Mouse (Mus musculus): Measurements from ENCODE around the gene Cdh18.
"Not testable (repeated sequence)": the region's sequence is repeated elsewhere in the genome, so short reads cannot be mapped to it uniquely, and the experiment has no call there.

Cdh18 gene

GRCm38 (mm10) chr15:22548711-22549271, at the start of gene Cdh18:
Gene Cdh18, plus strand, starts transcription at chr15:22549022.
- no peak for DNase-seq (ENCODE audit: low spot score)

DNA sequence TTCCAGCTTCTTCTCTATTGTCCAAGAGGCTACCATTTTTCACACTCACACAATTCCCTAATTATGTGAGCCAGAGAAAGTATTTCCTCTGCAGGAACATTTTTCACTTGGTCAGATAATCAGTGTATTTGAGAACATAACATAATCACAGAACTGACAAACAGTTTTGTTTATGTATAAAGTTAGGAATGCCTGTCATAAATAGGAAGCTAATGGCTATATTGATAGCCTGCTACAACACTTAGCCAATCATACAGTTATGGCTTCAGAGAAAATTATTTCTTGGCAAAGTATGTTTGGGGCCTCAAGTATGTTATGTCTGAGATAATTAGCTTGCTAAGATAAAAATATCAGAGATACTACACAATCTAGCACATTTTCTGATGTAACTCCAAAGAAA, 37.6 kb upstream of the Cdh18 start:
- DNase-seq (ENCODE audit: low spot score) = no peak

- DNase-seq (ENCODE audit: low spot score) = no peak
Observed at GRCm38 (mm10) chr15:22535828-22536227, 13.0 kb upstream of the Cdh18 start.

DNA sequence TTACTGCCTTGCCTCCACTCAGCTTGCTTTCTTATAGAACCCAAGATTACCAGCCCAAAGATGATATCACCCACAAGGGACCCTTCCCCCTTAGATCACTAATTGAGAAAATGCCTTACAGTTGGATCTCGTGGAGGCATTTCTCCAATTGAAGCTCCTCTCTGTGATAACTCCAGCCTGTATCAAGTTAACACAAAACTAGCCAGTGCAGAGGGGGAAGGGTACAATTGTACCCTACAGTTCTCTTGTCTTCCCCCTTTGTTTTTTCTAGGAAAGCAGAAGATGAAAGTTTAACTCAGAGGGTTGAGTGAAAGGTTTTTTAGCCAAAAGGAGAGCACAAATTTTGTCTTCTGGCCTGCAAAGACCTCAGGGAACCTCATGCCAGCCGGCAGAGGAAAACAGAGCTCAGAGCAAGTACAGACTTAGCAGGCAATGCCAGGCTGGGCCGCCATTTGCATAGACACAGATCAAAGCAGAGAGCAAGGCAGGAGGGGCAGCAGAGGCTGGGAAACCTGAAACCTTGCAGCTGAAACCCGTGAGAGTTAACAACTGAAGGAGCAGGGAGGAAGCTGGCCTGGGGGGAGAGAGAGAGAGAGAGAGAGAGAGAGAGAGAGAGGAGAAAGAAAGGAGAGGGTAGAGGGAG, 29.3 kb downstream of the Cdh18 start:
- DNase-seq (ENCODE audit: low spot score) = peak; percentile 11

DNA sequence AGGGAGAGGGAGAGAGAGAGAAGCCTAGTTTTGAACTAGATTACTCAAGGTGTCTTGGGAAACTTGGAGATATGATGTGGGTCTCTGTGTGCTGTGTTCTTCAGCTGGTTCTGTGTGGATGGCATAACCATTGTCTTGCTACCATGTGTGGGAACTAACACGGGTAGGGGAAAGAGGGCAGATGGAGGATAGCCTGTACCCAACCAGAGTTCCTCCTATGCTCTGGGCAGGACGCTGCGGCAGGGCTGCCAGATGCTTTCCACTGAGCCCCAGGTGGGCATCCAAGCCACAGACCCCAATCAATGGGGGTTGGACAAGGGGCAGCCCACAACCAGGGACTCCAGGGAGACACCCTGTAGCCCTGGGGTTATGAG, 29.8 kb downstream of the Cdh18 start:
- DNase-seq (ENCODE audit: low spot score) = no peak

GRCm38 (mm10) chr15:22584667-22585066, 35.8 kb downstream of the Cdh18 start:
- DNase-seq (ENCODE audit: low spot score) = no peak

DNA sequence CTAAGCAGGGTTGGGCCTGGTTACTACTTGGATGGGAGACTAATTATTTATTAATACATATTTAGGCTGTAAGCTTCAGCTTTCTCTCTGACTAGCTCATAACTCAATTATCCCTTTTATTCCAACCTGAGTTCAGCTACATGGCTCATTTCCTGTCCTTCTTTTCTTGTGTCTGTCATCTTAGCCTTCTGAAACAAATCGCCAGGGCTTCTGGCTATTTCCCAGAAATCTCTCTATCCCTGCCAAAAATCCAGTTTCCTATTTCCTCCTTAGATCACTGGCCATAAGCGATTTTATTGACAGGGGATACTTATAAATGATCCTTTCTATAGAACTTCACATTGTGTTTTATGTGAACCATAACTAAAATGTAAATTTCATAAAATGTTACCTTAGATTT, 167.6 kb downstream of the Cdh18 start:
- DNase-seq (ENCODE audit: low spot score) = no peak

- no peak for DNase-seq (ENCODE audit: low spot score)
Observed at GRCm38 (mm10) chr15:22717681-22718080, 168.9 kb downstream of the Cdh18 start.

DNA sequence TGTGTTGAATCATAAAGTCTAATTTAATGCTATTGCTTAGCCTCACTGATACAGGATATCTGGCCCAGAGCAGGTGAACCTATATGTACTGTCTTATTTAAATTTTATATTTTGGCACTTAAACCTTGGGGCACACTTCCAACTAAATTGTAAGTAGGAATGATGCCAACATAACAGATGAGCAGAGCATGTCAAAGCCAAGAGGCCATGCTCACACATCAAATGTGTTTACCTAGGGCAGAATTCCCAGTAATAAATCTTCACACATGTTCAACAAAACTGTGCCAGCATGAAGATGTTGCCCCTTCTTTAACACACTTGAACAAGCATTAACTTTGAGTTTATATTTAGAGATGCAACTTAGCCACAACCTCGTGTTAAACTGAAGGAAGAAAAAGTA, 177.8 kb downstream of the Cdh18 start:
- no peak for DNase-seq (ENCODE audit: low spot score)

- DNase-seq (ENCODE audit: low spot score) = no peak
Observed at GRCm38 (mm10) chr15:22733039-22733438, 184.2 kb downstream of the Cdh18 start.

DNA sequence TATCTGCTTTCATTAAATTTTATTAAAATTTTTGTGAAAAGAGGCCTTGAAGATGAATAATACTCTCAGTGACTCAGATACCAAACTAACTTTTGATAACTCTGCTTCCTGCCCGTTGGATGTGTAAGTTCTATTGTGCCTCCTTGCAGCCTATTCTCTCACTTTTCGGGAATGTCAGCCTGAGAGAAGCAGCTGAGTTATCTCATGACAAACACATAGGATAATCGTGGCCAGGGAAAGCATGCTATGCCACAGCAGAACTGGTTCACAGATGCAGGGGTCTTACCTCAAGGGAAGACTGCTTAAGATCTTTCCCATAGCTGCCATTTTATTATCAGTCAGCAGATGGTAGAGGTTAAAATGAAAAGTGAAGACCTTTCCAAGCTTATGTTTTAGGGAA, 187.3 kb downstream of the Cdh18 start:
- no peak for DNase-seq (ENCODE audit: low spot score)

DNA sequence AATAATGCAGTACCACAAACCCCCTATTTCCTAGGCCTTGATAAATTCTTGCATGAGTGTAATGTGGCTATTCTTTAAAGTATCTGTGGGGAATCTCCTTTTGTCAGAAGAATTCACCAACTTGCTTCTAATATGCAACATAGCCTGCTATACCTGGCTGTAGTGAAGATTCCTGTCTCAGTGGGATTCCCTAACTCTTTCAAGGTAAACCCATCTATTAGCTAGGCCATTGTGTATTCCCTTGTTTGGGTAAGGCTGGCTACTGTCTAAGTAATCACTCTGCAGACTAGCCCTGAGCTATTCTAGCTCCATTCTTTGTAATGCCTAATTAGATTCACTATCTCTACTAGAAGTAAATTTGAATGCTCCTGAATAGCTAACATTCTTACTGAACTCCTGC, 212.4 kb downstream of the Cdh18 start:
- DNase-seq (ENCODE audit: low spot score) = not testable (repeated sequence)

- not testable (repeated sequence) for DNase-seq (ENCODE audit: low spot score)
Observed at GRCm38 (mm10) chr15:22766591-22766990, 217.8 kb downstream of the Cdh18 start.

- no peak for DNase-seq (ENCODE audit: low spot score)
Observed at GRCm38 (mm10) chr15:22776346-22776745, 227.5 kb downstream of the Cdh18 start.

- DNase-seq (ENCODE audit: low spot score) = no peak
Observed at GRCm38 (mm10) chr15:22789696-22790095, 240.9 kb downstream of the Cdh18 start.

- DNase-seq (ENCODE audit: low spot score) = no peak
Observed at GRCm38 (mm10) chr15:22791791-22792190, 243.0 kb downstream of the Cdh18 start.

- DNase-seq (ENCODE audit: low spot score) = no peak
Observed at GRCm38 (mm10) chr15:22833127-22833526, 284.3 kb downstream of the Cdh18 start.

DNA sequence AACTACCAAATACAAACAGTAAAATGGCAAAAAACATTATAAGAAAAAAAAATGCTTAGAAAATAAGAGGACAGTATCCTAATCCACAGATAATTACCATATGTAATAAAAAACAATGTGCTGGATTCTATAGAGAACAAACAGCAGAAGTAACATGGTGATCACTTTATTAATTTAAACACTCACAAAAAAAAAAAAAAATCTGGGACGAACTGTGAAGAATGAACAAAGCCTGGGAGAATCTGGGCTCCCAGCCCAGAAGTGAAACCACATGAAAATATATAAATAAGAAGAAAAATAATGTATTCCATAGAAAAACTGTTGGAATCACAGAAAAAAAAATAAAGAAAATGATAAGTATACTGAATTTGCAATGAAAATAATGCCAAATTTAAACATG, 288.4 kb downstream of the Cdh18 start:
- no peak for DNase-seq (ENCODE audit: low spot score)

DNA sequence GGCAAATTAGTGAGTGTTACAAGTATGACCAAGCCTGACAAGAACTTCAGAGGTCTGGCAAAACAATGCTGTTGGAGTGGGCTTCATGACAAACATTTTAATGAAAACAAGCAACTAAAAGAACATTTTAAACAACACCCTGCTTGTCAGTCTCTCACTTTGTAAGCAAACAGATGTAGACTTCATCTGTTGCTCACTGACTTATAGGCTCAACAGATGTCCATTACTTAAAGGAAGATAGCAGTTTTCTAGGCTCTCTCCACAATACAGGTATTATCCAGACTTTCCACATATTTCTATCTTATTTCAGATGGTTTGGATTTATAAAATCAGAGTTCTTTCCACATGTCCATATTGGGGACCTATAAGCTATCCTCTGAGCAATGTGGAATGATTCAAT, 308.9 kb downstream of the Cdh18 start:
- DNase-seq (ENCODE audit: low spot score) = no peak

- no peak for DNase-seq (ENCODE audit: low spot score)
Observed at GRCm38 (mm10) chr15:22870679-22871078, 321.9 kb downstream of the Cdh18 start.

GRCm38 (mm10) chr15:22897724-22898123, 348.9 kb downstream of the Cdh18 start:
- DNase-seq (ENCODE audit: low spot score) = no peak

- no peak for DNase-seq (ENCODE audit: low spot score)
Observed at GRCm38 (mm10) chr15:22898208-22898607, 349.4 kb downstream of the Cdh18 start.

- DNase-seq (ENCODE audit: low spot score) = no peak
Observed at GRCm38 (mm10) chr15:22914444-22914843, 365.6 kb downstream of the Cdh18 start.

- DNase-seq (ENCODE audit: low spot score) = no peak
Observed at GRCm38 (mm10) chr15:22934293-22934692, 385.5 kb downstream of the Cdh18 start.
